Mouse (Mus musculus) liver, postnatal 0 days (tissue): ENCODE measurements around the gene Zfp467. TPM values are rescaled to one million over a fixed set of nuclear protein-coding genes. Genes with fewer than 3 reads are reported as not detected.
A peak's percentile ranks its signal among the peaks of the same experiment; 100 is the strongest.

Experiments
- ATAC-seq: fragments of 200-750 bp; cut with Nextera tagmentation; 2 replicates; pipeline ENCODE4 v1.8.0; 2017; ENCODE audit warnings: mild to moderate bottlenecking, moderate library complexity
- DNase-seq: peaks from one replicate; pipeline ENCODE4 v3.0.0-alpha.2; 2016
- H3K27ac ChIP-seq: fragments of 300-500 bp; sonication (generic); 2 replicates; pipeline ENCODE4 v1.5.1; 2014; ENCODE audit warnings: antibody characterized with exemption, moderate library complexity, mild to moderate bottlenecking, low read depth
- H3K27me3 ChIP-seq: fragments of 300-500 bp; sonication (generic); 2 replicates; pipeline ENCODE4 v1.6.1; 2014; ENCODE audit warnings: low read length, control low read depth, mixed read lengths; ENCODE audit not compliant: insufficient read depth
- H3K36me3 ChIP-seq: fragments of 300-500 bp; sonication (generic); replicated peaks from 2 replicates; pipeline ENCODE4 v1.6.1; 2014; ENCODE audit warnings: mild to moderate bottlenecking, control low read depth, low read length, moderate library complexity, mixed read lengths; ENCODE audit not compliant: insufficient read depth
- H3K4me1 ChIP-seq: fragments of 300-500 bp; sonication (generic); 2 replicates; pipeline ENCODE4 v1.6.1; 2014; ENCODE audit warnings: antibody characterized with exemption, mild to moderate bottlenecking, control low read depth; ENCODE audit not compliant: insufficient read depth
- H3K4me2 ChIP-seq: fragments of 300-500 bp; sonication (generic); 2 replicates; pipeline ENCODE4 v1.6.1; 2014; ENCODE audit warnings: low read depth, mild to moderate bottlenecking, low read length, moderate library complexity, mixed read lengths
- H3K4me3 ChIP-seq: fragments of 300-500 bp; sonication (generic); 2 replicates; pipeline ENCODE4 v1.5.1; 2014; ENCODE audit warnings: low read depth, low read length
- H3K9ac ChIP-seq: fragments of 300-500 bp; sonication (generic); replicated peaks from 2 replicates; pipeline ENCODE4 v1.6.1; 2014; ENCODE audit warnings: mild to moderate bottlenecking, moderate library complexity
- H3K9me3 ChIP-seq: fragments of 300-500 bp; sonication (generic); 2 replicates; pipeline ENCODE4 v1.6.1; 2016; ENCODE audit warnings: mild to moderate bottlenecking, control low read depth, low read length, mixed read lengths
- CTCF ChIP-seq: sonication (generic); IDR thresholded peaks from 2 replicates; pipeline ENCODE4 v1.5.1; 2016; ENCODE audit warnings: antibody characterized with exemption, low read depth
- EP300 ChIP-seq: IDR thresholded peaks from 2 replicates; pipeline ENCODE4 v1.6.1; 2016; ENCODE audit warnings: antibody characterized with exemption, low read depth, mild to moderate bottlenecking
- WGBS: fragments of 180-500 bp; shearing (Covaris S2); extraction: QIAGEN DNeasy Blood & Tissue Kit; methylation state at CpG from one replicate; pipeline ENCODE4 v1.1.7; 2014; ENCODE audit not compliant: insufficient replicate concordance; 5-methylcytosine and 5-hydroxymethylcytosine counted together
- polyA plus RNA-seq: library from polyadenylated mRNA; unstranded; fragments of >200 nt; fragmentation: Nextera tagmentation; extraction: Ambion mirVana; gene quantifications from 2 replicates; pipeline ENCODE4 v1.2.1, GENCODE M21; 2015

Zfp467 gene
- polyA plus RNA-seq, 1 experiment from 2014 or later, result 4.9 TPM

GRCm38 (mm10) chr6:48452151-48452550 is 6.5 kb upstream of the Zfp467 start:
- no peak for DNase-seq
- no peak for ATAC-seq
- no peaks in the 10 kb centered on the region for H3K27me3 ChIP-seq
- no peak overlapping the region for H3K4me3 ChIP-seq
- 64% methylated on average over 1 of the region's 1 CpGs for WGBS
- H3K4me2 ChIP-seq, result no peak overlapping the region
- H3K9me3 ChIP-seq, result no peaks in the 10 kb centered on the region
- no peak overlapping the region for H3K27ac ChIP-seq
- no peaks in the 10 kb centered on the region for H3K4me1 ChIP-seq
- TF ChIP-seq CTCF (no peak), EP300 (no peak)
- H3K9ac ChIP-seq, result no peak overlapping the region
- no peaks in the 10 kb centered on the region for H3K36me3 ChIP-seq

DNA sequence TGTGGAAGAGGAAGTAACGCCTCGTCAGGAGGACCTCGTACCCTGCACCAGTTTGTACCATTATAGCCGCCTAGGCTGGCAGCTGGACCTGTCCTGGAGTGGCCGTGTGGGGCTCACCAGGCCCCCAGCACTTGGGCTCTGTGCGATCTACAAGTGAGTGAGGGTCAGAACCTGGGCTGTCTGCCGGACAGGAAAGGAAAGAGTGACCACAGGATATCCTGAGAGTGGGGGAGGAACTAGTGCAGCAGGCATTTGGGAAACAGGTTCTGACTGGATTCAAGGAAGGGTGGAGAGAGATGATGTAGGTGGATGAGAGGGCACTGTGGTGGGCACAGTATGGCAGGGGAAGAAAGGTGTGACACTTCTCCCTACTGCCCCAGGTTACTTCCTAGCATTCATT is 2.9 kb upstream of the Zfp467 start:
- Histone ChIP-seq H3K4me3 (no peak overlapping the region), H3K27ac (no peak overlapping the region), H3K4me1 (peaks cover 2% of the 10 kb centered on the region; the same call in 1 of the 2 replicates), H3K27me3 (0 out of 2 replicates have a peak, but pooled peaks cover 4% of the 10 kb centered on the region), H3K36me3 (no peaks in the 10 kb centered on the region), H3K9ac (no peak overlapping the region), H3K9me3 (no peaks in the 10 kb centered on the region), H3K4me2 (no peak overlapping the region)
- no peak for DNase-seq
- ATAC-seq, result no peak
- WGBS, result 51% methylated on average over 7 of the region's 7 CpGs
- TF ChIP-seq EP300 (no peak), CTCF (no peak)

DNA sequence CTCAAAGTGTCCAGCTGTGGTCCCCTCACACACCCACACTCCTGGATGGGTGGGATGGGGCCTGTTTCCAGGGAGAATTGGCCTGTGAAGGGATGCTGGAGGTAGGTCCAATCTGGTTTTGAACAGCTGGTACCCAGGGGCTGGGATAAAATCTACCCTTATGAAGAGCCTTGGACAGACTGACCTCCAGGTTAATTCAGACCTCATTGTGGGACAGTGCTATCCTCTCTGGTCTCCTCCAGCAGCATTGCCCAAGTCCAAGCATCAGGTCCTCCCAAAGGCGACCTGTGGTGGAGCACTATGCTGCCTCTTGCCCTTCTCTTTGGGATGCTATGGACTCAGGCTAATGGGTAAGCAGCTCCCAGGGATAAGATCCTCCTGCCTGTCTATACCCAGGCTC is 2.3 kb upstream of the Zfp467 start, which contains the start of gene Sspo:
Gene Sspo (plus strand): TSS at position 301 of the 400 bp plus-strand sequence.
- TF ChIP-seq CTCF (no peak), EP300 (no peak)
- Histone ChIP-seq H3K4me3 (no peak within 1 kb of the TSS), H3K9me3 (no peaks in the 10 kb centered on the region), H3K4me1 (peaks cover 2% of the 10 kb centered on the region; the same call in 1 of the 2 replicates), H3K36me3 (no peaks in the 10 kb centered on the region), H3K4me2 (no peak within 1 kb of the TSS), H3K27me3 (0 out of 2 replicates have a peak, but pooled peaks cover 4% of the 10 kb centered on the region), H3K27ac (no peak within 1 kb of the TSS), H3K9ac (no peak within 1 kb of the TSS)
- ATAC-seq, result no peak
- DNase-seq, result no peak
- WGBS, result 76% methylated on average over 1 of the region's 1 CpGs

GRCm38 (mm10) chr6:48446896-48447295 is 1.3 kb upstream of the Zfp467 start:
- Histone ChIP-seq H3K27me3 (0 out of 2 replicates have a peak, but pooled peaks cover 4% of the 10 kb centered on the region), H3K4me1 (peaks cover 2% of the 10 kb centered on the region; the same call in 1 of the 2 replicates), H3K36me3 (peaks cover 4% of the 10 kb centered on the region; the same call in 1 of the 2 replicates), H3K4me3 (no peak overlapping the region), H3K4me2 (no peak overlapping the region), H3K27ac (no peak overlapping the region), H3K9ac (no peak overlapping the region), H3K9me3 (no peaks in the 10 kb centered on the region)
- no peak for TF ChIP-seq CTCF
- DNase-seq (no peak), ATAC-seq (no peak)
- WGBS, result 83% methylated on average over 3 of the region's 3 CpGs

DNA sequence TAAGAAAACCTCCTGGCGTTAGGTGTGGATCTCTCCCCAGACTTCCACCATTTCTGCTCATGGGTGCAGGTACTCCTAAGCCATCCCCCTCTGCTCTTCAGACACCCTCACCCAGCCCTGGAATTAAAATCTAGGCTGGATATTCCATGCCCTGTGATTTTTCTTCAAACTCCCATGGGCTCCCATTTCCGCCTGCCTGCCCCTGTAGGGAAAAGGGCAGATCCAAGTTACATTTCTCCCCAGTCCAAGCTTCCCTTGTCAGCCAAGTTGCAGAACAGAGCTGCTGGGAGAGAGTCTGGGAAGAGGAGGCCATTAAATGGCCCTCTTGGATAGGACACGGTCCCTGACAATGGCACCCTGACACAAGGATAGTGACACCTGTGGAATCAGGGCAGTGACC is 631 bp upstream of the Zfp467 start:
- H3K4me2 ChIP-seq, result peak overlapping the region; percentile 85
- no peak overlapping the region; the same call in 1 of the 2 replicates for H3K9ac ChIP-seq
- peaks cover 5% of the 10 kb centered on the region; the same call in 1 of the 2 replicates for H3K36me3 ChIP-seq
- peak overlapping the region; percentile 83; the same call in 1 of the 2 replicates for H3K27ac ChIP-seq
- H3K27me3 ChIP-seq, result 0 out of 2 replicates have a peak, but pooled peaks cover 4% of the 10 kb centered on the region
- DNase-seq (no peak), ATAC-seq (no peak)
- H3K4me3 ChIP-seq, result peak overlapping the region; percentile 63
- no peak for TF ChIP-seq CTCF
- no peak for TF ChIP-seq EP300
- peaks cover 2% of the 10 kb centered on the region; the same call in 1 of the 2 replicates for H3K4me1 ChIP-seq
- no peaks in the 10 kb centered on the region for H3K9me3 ChIP-seq
- 47% methylated on average over 3 of the region's 3 CpGs for WGBS

DNA sequence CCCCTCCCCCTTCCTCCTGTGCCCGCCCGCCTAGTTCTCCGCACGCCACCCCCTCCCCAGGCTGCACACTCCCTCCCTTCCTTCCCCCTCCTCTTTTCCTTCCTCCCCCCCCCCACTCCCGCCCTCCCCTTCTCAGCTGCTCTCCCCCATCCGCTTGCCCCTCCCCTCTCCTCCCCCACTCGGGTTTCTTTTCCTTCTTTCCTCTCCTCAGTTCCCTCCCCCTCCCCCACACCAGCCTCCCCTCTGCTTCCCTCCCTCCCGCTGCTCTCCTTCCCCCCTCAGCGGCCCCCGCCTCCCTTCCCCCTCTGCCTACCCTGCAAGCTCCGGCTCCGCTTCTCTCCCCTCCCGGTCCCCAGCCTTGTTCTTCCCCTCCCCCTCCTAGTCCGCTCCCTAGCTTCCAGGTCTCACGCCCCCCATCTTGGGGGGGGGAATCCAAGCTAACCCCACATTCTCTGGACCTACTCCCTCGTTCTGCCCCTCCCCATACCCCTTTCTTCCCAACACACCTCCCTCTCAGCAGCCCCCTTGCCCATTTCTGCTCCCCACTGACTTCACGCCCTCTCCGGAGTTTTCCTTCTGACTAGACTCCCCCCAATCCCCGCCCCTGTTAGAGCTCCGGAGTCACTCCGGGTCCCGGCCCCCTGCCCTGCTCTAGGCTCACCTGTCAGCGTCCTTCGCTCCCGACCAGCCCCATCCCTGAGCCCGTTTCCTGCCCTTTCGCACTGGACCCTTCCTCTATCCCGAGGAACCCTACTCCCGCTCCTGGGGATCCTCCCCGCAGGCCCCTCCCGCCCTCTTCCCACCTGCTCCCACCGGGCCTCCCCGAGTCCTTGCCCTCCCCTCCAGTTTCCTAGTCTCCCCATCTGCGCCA is 1.1 kb downstream of the Zfp467 start:
- peaks cover 8% of the 10 kb centered on the region; the same call in 1 of the 2 replicates for H3K36me3 ChIP-seq
- H3K27me3 ChIP-seq, result 0 out of 2 replicates have a peak, but pooled peaks cover 4% of the 10 kb centered on the region
- 1% methylated on average over 30 of the region's 34 CpGs for WGBS
- ATAC-seq (peak; percentile 66), DNase-seq (peak; percentile 82)
- no peak for TF ChIP-seq CTCF
- TF ChIP-seq EP300, result no peak
- peak overlapping the region; percentile 64 for H3K9ac ChIP-seq
- no peaks in the 10 kb centered on the region for H3K9me3 ChIP-seq
- peak overlapping the region; percentile 83 for H3K27ac ChIP-seq
- H3K4me2 ChIP-seq, result peak overlapping the region; percentile 85
- peak overlapping the region; percentile 63 for H3K4me3 ChIP-seq
- peaks cover 2% of the 10 kb centered on the region; the same call in 1 of the 2 replicates for H3K4me1 ChIP-seq
